Mouse (Mus musculus): ENCODE measurements at regions not wholly inside any gene's neighbourhood (a gene's known extent, or its start where the extent isn't known, plus 50 kb on each side); places are given as distances from the start of the nearest gene placed in this dataset.

DNA sequence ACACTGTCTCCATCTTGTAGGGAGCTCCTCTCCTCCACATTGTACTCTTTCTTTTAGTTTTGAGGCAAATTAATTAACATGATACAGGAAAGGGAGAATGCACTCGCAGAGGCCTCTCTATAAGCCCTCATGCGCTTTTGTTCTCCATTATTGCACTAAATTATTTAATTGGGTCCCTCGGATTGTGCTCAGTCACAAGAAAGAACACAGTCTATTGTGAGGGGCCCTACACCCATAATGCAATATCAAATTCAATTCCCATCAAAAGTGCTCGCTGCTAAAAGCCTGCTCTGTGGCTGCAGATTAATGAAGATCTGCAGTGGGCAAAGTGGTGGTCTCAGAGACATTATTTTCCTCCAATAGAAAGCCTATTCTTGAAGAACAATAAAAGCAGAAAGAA lies 99.8 kb downstream of the Gm9376 start:
- 91% methylated on average over 4 of the region's 4 CpGs for WGBS
- no peak overlapping the region for H3K9ac ChIP-seq (replicated peaks; ENCODE audit: low read depth, low read length)
- no peak for ATAC-seq (ENCODE audit: insufficient number of reproducible peaks, insufficient read depth, low FRiP score, low read depth)
- H3K4me3 ChIP-seq (ENCODE audit: low read depth, low read length) = no peak overlapping the region
- no peak overlapping the region for H3K4me2 ChIP-seq (replicated peaks; ENCODE audit: low read depth, low read length)
- no peaks in the 10 kb centered on the region for H3K27me3 ChIP-seq (ENCODE audit: control insufficient read depth, insufficient read depth, low read length)
- no peak overlapping the region for H3K27ac ChIP-seq (ENCODE audit: low read length)
- no peaks in the 10 kb centered on the region for H3K9me3 ChIP-seq (ENCODE audit: control insufficient read depth, low read depth, low read length)
- H3K4me1 ChIP-seq (ENCODE audit: control insufficient read depth, insufficient read depth, low read length) = no peaks in the 10 kb centered on the region
- H3K36me3 ChIP-seq (ENCODE audit: control insufficient read depth, insufficient read depth, low read length) = no peaks in the 10 kb centered on the region

DNA sequence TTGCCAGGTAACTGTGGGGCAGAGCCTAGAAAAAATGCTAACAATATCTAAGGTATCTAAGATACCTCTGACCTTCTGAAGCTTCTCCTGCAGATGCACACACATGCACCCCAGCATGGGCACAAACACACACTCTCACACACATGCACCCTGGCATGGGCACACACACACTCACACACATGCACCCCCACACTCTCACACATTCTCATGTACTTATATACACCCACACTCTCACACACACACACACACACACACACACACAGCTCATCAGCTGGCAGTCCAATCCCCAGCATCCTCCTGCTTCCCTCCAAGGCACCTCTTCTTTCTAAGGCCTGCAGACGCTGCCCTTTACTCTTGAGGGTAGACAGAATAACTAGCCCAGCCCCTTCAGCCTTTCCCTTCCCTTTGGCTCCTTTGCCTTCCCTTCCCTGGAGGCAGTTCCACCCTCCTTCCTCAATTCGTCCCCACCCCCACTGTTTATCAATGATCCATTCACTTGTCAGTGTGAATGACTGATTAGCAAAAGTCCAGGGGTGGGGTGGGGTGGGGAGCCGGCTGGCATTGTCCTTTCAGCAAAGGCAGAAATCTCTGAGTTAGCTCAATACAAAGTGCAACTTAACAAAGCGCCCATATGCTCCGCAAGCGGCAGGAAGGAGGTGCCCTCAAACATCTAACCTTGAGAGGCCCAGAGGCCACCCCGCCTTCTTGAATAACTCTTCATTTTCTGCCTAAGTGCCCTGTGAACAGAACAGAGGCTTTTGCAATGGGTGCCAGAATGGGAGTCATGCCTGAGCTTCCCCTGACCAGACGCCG lies 102.1 kb downstream of the Gm9376 start:
- Histone ChIP-seq H3K27ac (ENCODE audit: low read length) (peak overlapping the region; percentile 44; the same call in 1 of the 2 replicates), H3K4me2 (replicated peaks; ENCODE audit: low read depth, low read length) (peak overlapping the region; percentile 8), H3K4me3 (ENCODE audit: low read depth, low read length) (no peak overlapping the region), H3K9ac (replicated peaks; ENCODE audit: low read depth, low read length) (no peak overlapping the region), H3K36me3 (ENCODE audit: control insufficient read depth, insufficient read depth, low read length) (no peaks in the 10 kb centered on the region), H3K27me3 (ENCODE audit: control insufficient read depth, insufficient read depth, low read length) (no peaks in the 10 kb centered on the region), H3K4me1 (ENCODE audit: control insufficient read depth, insufficient read depth, low read length) (no peaks in the 10 kb centered on the region), H3K9me3 (ENCODE audit: control insufficient read depth, low read depth, low read length) (no peaks in the 10 kb centered on the region)
- WGBS = 12% methylated on average over 9 of the region's 9 CpGs
- peak; percentile 79 for ATAC-seq (ENCODE audit: insufficient number of reproducible peaks, insufficient read depth, low FRiP score, low read depth)

DNA sequence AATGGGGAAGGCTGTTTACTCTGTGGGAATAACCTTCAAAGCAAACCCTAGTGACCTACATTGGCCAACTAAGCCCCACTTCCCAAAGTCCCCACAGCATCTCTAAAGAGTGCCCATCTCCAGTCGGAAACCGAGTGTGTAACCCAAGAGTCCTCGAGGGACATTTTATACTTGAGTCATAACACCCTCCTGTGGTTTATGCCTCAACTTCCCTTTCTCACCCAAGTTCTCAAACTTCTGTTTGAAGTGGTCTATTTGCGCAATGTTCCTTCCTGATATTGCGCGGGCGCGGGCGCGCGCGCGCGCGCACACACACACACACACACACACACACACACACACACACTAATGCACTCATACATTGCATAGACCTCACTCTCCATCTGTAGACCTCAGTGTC lies 104.6 kb downstream of the Gm9376 start:
- ATAC-seq (ENCODE audit: insufficient number of reproducible peaks, insufficient read depth, low FRiP score, low read depth) = no peak
- H3K27ac ChIP-seq (ENCODE audit: low read length) = no peak overlapping the region
- no peaks in the 10 kb centered on the region for H3K9me3 ChIP-seq (ENCODE audit: control insufficient read depth, low read depth, low read length)
- H3K4me1 ChIP-seq (ENCODE audit: control insufficient read depth, insufficient read depth, low read length) = no peaks in the 10 kb centered on the region
- no peak overlapping the region for H3K4me2 ChIP-seq (replicated peaks; ENCODE audit: low read depth, low read length)
- H3K27me3 ChIP-seq (ENCODE audit: control insufficient read depth, insufficient read depth, low read length) = no peaks in the 10 kb centered on the region
- 92% methylated on average over 15 of the region's 15 CpGs for WGBS
- H3K36me3 ChIP-seq (ENCODE audit: control insufficient read depth, insufficient read depth, low read length) = no peaks in the 10 kb centered on the region
- H3K9ac ChIP-seq (replicated peaks; ENCODE audit: low read depth, low read length) = no peak overlapping the region
- no peak overlapping the region for H3K4me3 ChIP-seq (ENCODE audit: low read depth, low read length)

DNA sequence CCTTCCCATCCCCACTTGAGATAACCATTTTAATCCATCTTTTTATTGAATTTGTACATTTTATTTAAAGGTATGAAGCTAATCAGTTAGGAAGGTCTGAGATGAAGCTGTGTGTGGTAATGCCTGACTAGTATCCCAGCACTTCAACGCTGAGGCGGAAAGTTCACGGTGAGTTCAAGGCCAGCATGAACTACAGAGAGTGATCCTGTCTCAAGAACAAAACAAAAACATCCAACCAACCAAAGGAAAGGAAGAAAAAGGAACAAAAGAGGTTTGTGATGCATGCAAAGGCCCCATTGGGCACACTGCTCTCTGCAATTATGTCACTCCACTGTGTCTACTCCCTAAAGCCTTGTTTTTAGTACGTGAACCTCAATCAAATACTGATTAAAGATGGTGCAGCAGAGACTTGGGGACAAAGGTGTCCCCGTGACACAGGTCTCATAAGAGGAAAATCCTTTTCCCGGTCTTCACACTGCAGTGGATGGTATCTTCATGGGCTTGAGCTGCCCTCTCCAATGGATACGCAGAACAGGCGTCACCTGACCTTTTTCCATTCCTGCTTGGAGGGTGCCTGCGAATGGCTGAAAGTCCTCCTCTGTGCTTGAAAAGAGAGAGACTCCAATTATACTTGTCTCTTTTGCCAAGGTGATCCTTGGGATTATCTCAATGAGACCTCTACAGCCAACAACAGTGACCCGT lies 108.2 kb downstream of the Gm9376 start:
- no peak for ATAC-seq (ENCODE audit: insufficient number of reproducible peaks, insufficient read depth, low FRiP score, low read depth)
- Histone ChIP-seq H3K36me3 (ENCODE audit: control insufficient read depth, insufficient read depth, low read length) (no peaks in the 10 kb centered on the region), H3K4me3 (ENCODE audit: low read depth, low read length) (no peak overlapping the region), H3K9ac (replicated peaks; ENCODE audit: low read depth, low read length) (no peak overlapping the region), H3K27me3 (ENCODE audit: control insufficient read depth, insufficient read depth, low read length) (no peaks in the 10 kb centered on the region), H3K4me1 (ENCODE audit: control insufficient read depth, insufficient read depth, low read length) (no peaks in the 10 kb centered on the region), H3K27ac (ENCODE audit: low read length) (no peak overlapping the region), H3K9me3 (ENCODE audit: control insufficient read depth, low read depth, low read length) (no peaks in the 10 kb centered on the region), H3K4me2 (replicated peaks; ENCODE audit: low read depth, low read length) (no peak overlapping the region)
- 86% methylated on average over 10 of the region's 10 CpGs for WGBS

DNA sequence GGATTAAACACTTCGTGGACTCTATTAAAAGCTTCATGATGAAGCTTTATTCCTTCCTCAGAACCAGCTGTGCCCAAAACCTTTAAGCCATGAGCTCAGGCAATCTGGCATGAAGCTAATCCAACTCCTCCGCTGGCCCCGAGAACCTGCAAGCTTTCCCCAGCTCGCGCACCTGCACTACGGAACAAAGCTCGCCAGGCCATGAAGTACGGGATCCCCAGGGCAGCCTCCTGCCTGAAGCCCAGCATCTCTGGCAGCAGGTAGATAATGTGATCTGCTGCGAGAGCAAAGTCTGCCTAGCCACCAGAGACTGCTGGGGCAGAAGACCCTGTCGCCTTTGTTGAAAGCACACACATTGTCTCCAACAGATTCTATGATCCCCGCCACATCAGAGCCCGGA lies 108.9 kb downstream of the Gm9376 start:
- ATAC-seq (ENCODE audit: insufficient number of reproducible peaks, insufficient read depth, low FRiP score, low read depth) = no peak
- no peak overlapping the region for H3K9ac ChIP-seq (replicated peaks; ENCODE audit: low read depth, low read length)

DNA sequence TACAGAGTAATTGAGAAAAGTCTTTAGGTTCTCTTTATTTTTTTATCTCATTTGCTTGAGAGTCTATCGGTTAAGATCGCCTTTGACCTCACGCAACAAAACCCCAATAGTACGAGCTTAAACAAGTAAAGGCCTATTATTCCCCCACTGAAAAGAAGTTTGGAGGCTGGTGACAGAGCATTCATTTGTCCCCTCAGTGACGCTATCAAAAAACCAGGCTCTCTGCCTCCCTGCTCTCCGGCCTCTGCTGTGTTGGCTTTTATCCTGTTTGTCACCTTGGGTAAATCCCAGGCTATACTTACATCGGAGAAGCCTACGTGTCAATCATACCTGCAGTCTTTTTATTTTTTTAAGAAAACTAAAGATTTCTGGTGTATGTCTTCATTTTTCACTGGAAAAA lies 112.9 kb downstream of the Gm9376 start:
- no peak for ATAC-seq (ENCODE audit: insufficient number of reproducible peaks, insufficient read depth, low FRiP score, low read depth)
- Histone ChIP-seq H3K9ac (replicated peaks; ENCODE audit: low read depth, low read length) (no peak overlapping the region), H3K4me2 (replicated peaks; ENCODE audit: low read depth, low read length) (no peak overlapping the region), H3K27ac (ENCODE audit: low read length) (no peak overlapping the region), H3K4me1 (ENCODE audit: control insufficient read depth, insufficient read depth, low read length) (no peaks in the 10 kb centered on the region), H3K4me3 (ENCODE audit: low read depth, low read length) (no peak overlapping the region), H3K27me3 (ENCODE audit: control insufficient read depth, insufficient read depth, low read length) (no peaks in the 10 kb centered on the region), H3K9me3 (ENCODE audit: control insufficient read depth, low read depth, low read length) (no peaks in the 10 kb centered on the region), H3K36me3 (ENCODE audit: control insufficient read depth, insufficient read depth, low read length) (no peaks in the 10 kb centered on the region)
- 77% methylated on average over 8 of the region's 8 CpGs for WGBS

More for the DNA sequence above, 108.9 kb downstream of the Gm9376 start:
- Histone ChIP-seq H3K4me3 (ENCODE audit: low read depth, low read length) (no peak overlapping the region), H3K27ac (ENCODE audit: low read length) (no peak overlapping the region), H3K27me3 (ENCODE audit: control insufficient read depth, insufficient read depth, low read length) (no peaks in the 10 kb centered on the region), H3K4me2 (replicated peaks; ENCODE audit: low read depth, low read length) (no peak overlapping the region), H3K9me3 (ENCODE audit: control insufficient read depth, low read depth, low read length) (no peaks in the 10 kb centered on the region), H3K36me3 (ENCODE audit: control insufficient read depth, insufficient read depth, low read length) (no peaks in the 10 kb centered on the region), H3K4me1 (ENCODE audit: control insufficient read depth, insufficient read depth, low read length) (no peaks in the 10 kb centered on the region)
- 93% methylated on average over 12 of the region's 12 CpGs for WGBS

DNA sequence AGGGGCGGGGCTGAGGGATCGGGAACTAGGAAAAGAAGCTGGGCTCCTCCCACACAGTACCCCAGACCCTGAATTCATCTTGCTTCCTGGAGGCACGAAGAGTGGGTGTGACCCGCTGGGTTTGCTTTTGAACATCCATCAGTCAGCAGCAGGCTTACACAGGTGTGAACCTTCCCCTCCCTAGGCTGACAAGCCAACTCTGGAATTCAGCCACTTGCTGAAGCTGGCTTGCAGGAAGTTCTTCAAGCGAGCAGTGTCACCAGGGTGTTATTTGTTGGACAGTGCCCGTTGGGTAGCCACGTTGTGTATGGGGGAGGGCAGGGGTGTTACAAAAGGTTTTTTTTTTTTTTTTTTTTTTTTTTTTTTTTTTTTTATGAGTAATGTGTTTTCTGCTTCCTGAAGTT lies 118.8 kb downstream of the Gm9376 start:
- WGBS = 3% methylated on average over 7 of the region's 7 CpGs
- Histone ChIP-seq H3K4me2 (replicated peaks; ENCODE audit: low read depth, low read length) (peak overlapping the region; percentile 41), H3K27me3 (ENCODE audit: control insufficient read depth, insufficient read depth, low read length) (no peaks in the 10 kb centered on the region), H3K36me3 (ENCODE audit: control insufficient read depth, insufficient read depth, low read length) (no peaks in the 10 kb centered on the region), H3K9ac (replicated peaks; ENCODE audit: low read depth, low read length) (no peak overlapping the region), H3K27ac (ENCODE audit: low read length) (no peak overlapping the region; the same call in 1 of the 2 replicates), H3K4me1 (ENCODE audit: control insufficient read depth, insufficient read depth, low read length) (no peaks in the 10 kb centered on the region), H3K4me3 (ENCODE audit: low read depth, low read length) (0 out of 2 replicates have a peak overlapping the region, but pooled peaks have one; percentile 12), H3K9me3 (ENCODE audit: control insufficient read depth, low read depth, low read length) (no peaks in the 10 kb centered on the region)
- peak; percentile 93 for ATAC-seq (ENCODE audit: insufficient number of reproducible peaks, insufficient read depth, low FRiP score, low read depth)

DNA sequence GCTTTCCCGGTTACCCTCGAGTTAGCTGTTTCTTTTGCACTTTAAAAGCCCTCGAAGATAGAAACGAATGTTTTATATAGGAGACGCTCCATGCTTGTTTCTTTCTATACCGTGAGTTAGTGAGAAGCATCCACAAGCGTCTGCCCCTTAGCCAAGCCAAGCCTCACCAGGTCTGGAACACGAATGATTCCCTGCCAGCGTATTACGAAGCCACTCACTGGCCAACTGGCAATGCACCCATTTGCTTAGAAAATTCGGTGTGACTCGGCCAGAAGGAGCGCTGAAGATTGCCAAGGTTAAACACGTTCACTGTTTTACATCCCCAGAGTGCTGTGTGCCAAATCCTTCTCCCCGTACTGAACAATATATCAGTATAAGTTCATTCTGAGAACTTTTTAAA lies 121.3 kb downstream of the Gm9376 start:
- ATAC-seq (ENCODE audit: insufficient number of reproducible peaks, insufficient read depth, low FRiP score, low read depth) = no peak
- WGBS = 86% methylated on average over 15 of the region's 15 CpGs
- Histone ChIP-seq H3K9me3 (ENCODE audit: control insufficient read depth, low read depth, low read length) (no peaks in the 10 kb centered on the region), H3K27ac (ENCODE audit: low read length) (no peak overlapping the region), H3K4me2 (replicated peaks; ENCODE audit: low read depth, low read length) (no peak overlapping the region), H3K4me3 (ENCODE audit: low read depth, low read length) (no peak overlapping the region), H3K4me1 (ENCODE audit: control insufficient read depth, insufficient read depth, low read length) (no peaks in the 10 kb centered on the region), H3K9ac (replicated peaks; ENCODE audit: low read depth, low read length) (no peak overlapping the region), H3K36me3 (ENCODE audit: control insufficient read depth, insufficient read depth, low read length) (no peaks in the 10 kb centered on the region), H3K27me3 (ENCODE audit: control insufficient read depth, insufficient read depth, low read length) (no peaks in the 10 kb centered on the region)
